Mouse (Mus musculus): ENCODE results near the gene Usp16.
A peak's percentile ranks its signal among the peaks of the same experiment; 100 is the strongest.
"Not testable (repeated sequence)": the region's sequence is repeated elsewhere in the genome, so short reads cannot be mapped to it uniquely, and the experiment has no call there.

Usp16 gene

GRCm38 (mm10) chr16:87486739-87487138 lies 32.2 kb downstream of the Usp16 start:
- DNase-seq (ENCODE audit: low read depth, low spot score), result no peak

DNA sequence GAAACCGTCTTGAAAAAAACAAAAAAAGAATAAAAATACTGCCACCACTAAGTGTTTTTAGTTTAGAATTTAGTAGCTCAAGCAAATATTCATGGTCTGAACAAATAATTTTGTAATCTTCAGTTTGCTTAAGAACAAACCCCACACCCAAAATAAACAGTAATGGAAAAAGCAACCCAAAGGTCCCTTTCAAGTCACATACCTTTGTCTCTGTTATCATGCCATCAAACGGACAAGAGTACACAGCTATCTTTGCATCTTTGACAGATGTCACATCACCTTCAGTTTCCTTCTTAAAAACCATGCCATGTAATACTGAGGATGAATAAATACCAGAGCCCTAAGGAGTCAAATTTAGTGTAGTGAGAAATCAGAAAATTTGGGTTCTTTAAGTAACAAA lies 34.1 kb downstream of the Usp16 start:
- DNase-seq (ENCODE audit: low read depth, low spot score), result no peak

DNA sequence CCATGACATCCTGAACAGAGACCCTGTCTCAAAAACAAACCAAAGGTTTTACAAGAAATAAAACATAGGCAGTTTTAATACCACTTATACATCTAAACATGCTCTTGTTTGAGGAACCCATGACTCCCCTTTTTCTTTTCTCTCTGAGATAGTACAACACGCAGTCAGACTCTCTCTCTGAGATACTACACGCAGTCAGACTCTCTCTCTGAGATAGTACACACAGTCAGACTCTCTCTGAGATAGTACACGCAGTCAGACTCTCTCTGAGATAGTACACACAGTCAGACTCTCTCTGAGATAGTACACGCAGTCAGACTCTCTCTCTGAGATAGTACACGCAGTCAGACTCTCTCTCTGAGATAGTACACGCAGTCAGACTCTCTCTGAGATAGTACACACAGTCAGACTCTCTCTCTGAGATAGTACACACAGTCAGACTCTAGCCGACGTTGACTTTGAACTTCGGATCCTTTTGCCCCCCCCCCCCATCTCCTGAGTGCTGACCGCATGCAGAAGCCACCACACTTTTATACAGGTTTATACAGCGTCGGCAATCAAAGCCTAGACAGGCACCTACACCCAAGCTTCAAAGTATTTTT lies 37.8 kb downstream of the Usp16 start:
- DNase-seq (ENCODE audit: low read depth, low spot score), result not testable (repeated sequence)

DNA sequence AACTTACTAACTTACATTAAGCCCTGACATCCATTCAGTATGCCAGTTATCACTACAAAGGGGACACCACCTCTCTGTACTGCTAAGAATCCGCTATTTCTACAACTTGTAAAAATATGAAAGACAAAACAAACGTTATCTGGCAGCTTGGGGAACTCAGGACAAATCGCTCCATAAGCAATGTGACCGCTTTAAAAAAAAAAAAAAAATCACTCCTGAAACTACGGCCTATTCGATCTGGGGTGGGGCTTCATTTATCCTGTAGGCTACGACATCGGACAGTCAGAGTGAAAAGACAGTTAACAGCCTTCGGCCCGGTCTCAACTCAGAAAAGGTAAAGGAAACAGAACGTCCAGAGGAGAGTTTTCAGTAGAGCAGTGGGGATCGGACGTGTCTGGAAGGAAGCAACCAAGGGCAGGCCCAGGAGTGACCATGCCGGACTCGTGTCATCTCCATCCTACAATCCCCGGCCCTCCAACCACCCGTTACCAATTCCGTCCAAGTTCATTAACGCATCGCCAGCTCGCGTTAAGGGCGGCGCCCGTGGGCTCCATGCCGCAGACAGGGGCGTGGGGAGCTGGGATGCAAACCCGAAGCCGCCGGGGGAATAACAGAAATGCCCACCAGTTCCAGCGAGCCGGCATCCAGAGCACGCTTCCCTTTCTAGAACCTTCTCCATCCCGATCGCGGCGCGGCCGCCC lies 40.6 kb downstream of the Usp16 start:
- no peak for DNase-seq (ENCODE audit: low read depth, low spot score)

- DNase-seq (ENCODE audit: low read depth, low spot score), result peak; percentile 97
These were observed 41.4 kb downstream of the Usp16 start, which contains the start of gene Cct8 for GRCm38 (mm10) chr16:87495716-87496447. TSS of gene Cct8 (minus strand) at chr16:87495873.

DNA sequence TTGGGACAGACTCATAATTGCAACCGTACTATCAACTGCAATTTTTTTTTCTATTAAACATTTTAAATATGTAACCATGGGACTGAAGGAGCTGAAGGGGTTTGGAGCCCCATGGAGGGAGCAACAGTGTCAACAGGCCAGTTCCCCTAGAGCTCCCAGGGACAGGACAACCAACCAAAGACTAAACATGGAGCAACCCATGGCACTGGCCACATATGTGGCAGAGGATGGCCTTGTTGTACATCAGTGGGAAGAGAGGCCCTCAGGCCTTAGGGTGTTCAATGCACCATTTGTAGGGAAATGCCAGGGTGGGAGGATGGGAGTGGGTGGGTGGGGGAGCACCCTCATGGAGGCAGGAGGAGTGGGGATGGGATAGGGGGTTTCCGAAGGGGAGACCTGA lies 42.2 kb downstream of the Usp16 start:
- DNase-seq (ENCODE audit: low read depth, low spot score), result no peak

DNA sequence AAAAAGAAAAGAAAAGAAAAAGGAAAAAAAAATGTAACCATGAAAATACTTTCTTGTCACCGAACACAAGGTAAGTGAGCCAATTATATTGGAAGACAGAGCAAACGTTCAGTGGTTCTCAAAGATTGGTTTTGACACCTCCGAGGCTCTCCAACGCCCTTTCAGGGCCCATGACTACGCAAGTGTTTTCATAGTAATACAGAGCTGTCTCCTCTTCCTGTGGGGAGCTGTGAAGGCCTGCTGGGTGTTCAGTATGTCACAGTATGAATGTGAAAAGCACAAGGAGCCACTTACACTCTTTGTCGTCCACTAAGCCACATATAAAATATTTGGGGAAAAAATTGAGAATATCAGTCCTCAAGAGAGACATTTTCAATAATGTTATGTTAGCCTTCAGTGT lies 42.7 kb downstream of the Usp16 start:
- DNase-seq (ENCODE audit: low read depth, low spot score), result no peak

GRCm38 (mm10) chr16:87499556-87499955 lies 45.1 kb downstream of the Usp16 start:
- DNase-seq (ENCODE audit: low read depth, low spot score), result no peak

DNA sequence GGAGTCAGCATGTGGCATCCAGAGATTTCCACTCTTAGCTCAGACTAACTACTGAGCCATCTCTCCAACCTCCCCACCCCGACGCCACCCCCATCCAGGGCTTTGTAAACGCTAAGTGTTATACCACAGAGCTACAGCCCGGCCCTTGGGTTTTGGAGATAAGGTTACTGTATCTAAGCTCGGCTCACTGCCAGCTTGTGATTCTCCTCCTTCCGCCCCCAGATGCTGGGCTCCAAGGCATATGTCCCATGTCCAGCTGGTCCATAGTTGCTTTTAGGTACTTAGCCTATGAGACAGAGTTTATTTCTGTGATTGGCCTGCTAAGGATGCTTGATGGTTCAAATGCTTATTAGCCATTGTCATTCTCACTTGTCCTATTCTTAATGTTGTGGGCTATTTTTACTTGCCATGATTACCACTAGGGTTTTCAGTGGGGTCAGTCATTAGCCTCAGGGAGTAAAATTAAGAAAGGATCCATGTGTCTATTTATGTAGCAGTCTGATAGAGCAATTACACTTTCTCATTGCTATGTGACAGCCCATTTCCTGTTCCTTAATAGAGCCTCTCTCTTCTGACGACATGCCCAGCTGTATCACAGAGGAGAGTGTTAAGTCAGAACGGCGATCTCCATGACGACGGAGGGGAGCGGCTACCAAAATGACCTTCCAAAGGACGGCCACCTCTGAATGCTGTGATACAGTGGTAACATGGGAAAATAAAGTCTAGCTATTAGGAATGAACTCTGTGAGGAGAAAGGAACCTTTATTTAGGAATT lies 47.0 kb downstream of the Usp16 start:
- DNase-seq (ENCODE audit: low read depth, low spot score), result no peak

GRCm38 (mm10) chr16:87511706-87512105 lies 57.2 kb downstream of the Usp16 start:
- DNase-seq (ENCODE audit: low read depth, low spot score), result no peak

GRCm38 (mm10) chr16:87512331-87512730 lies 57.8 kb downstream of the Usp16 start:
- DNase-seq (ENCODE audit: low read depth, low spot score), result no peak

GRCm38 (mm10) chr16:87524228-87524627 lies 69.7 kb downstream of the Usp16 start:
- DNase-seq (ENCODE audit: low read depth, low spot score), result no peak

DNA sequence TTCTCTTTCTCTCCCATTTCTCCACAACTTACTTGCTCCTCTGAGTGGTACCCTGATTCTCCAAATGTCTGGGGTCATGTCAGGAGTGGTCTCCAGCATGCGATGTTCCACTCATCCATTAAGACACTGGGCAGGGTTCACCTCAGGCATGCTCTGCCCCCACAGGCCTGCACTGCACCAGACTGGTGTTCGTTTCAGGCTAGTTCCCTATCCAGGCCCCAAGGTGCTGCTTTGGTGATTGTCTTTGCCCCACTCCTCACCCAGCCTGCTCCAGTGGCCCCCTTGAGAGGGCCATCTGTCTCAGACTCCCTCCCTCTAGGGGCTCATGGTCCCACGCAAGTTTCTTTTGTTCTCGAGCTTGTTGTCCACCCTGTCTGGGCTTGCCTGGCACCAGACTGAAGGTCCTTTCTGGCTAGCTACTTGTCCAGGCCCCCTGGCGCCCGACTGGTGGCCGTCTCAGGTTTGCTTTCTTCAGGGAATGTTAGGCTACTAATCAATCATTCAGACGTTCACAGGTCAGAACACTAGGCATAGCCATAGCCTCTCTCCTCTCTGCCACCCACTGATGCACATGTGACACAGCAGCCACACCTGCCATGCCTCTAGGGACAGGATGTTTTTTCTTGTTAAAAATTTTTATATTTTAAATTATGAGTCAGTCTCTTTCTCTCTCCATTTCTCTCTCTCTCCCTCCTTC lies 73.2 kb downstream of the Usp16 start:
- no peak for DNase-seq (ENCODE audit: low read depth, low spot score)

- no peak for DNase-seq (ENCODE audit: low read depth, low spot score)
These were observed 74.3 kb downstream of the Usp16 start for GRCm38 (mm10) chr16:87528755-87529154.

Data from telencephalon, adult 2 months (tissue).